ENCODE assay signal across 19 mouse cellular contexts in the genomic region with DNA sequence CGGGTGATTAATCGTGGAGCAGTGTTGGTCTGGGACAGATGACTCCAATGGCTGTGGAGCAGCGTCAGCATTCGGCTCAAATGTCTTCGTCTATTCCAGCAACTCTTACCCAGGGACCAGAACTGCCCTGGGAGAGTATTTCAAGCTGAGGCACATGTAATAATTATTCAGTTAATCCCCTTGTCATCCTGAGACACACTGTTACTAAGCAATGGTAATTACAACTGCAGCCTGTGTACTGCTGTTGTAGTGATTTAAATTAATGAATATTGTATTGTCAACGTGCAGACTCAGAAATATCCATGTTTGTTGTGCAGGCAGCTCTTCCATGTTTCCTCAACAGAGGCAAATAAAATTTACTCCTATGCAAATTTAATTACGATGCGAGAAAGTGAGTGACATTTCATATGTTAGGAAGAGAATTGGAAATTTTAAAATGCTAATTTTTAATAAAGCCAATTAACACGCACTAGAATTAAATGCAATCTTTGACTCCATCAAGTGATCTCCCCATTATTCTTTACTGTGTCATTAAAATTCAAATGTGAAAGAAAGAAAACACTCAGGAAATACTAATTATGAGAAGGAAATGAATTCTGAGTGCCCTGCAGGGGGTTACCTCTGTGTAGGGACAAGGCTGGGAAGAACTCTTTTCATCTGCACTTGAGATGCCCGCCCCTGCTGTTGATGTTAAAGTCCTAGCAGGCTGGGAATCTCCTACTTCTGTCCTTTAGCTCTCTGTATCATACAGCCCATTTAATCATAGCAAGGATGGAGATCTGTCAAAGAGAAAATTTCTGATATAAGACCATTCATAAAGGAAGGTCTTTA.
DNase-seq lines count a peak whose midpoint lies in the region; ATAC-seq and TF ChIP-seq lines count a peak whose summit lies in the region.
"Had no signal": no experiment of that assay in that cellular context is flagged by ENCODE, and none has a peak within 500 bp of the region (broad histone marks: within the 10 kb centered on the region; RNA-seq: fewer than 3 reads in every experiment).

No protein-coding gene starts in this region.

- H3K9me3 ChIP-seq in midbrain, embryonic 11.5 days (ENCODE audit: control insufficient read depth, low read length) = no peaks in the 10 kb centered on the region
- H3K9me3 ChIP-seq in midbrain, embryonic 10.5 days (replicated peaks) = no peaks in the 10 kb centered on the region
- H3K9me3 ChIP-seq in forebrain, postnatal 0 days (ENCODE audit: low read length) = no peaks in the 10 kb centered on the region
- H3K9me3 ChIP-seq in midbrain, embryonic 12.5 days = no peaks in the 10 kb centered on the region
- H3K9me3 ChIP-seq in neural tube, embryonic 14.5 days (ENCODE audit: control insufficient read depth, low read length) = no peaks in the 10 kb centered on the region
- H3K9me3 ChIP-seq: embryonic facial prominence, embryonic 10.5 days; heart, embryonic 15.5 days; limb, embryonic 13.5 days; liver, embryonic 13.5 days had no signal

- no peak overlapping the region for H3K27ac ChIP-seq in midbrain, embryonic 11.5 days (ENCODE audit: low read depth, low read length)
- no peak overlapping the region for H3K27ac ChIP-seq in midbrain, embryonic 10.5 days (replicated peaks)
- no peak overlapping the region for H3K27ac ChIP-seq in forebrain, postnatal 0 days (ENCODE audit: low read depth, low read length)
- H3K27ac ChIP-seq in midbrain, embryonic 12.5 days (replicated peaks) = peak overlapping the region; percentile 25; the same call in 1 of the 2 replicates
- peak overlapping the region; percentile 4; the same call in 1 of the 2 replicates for H3K27ac ChIP-seq in neural tube, embryonic 14.5 days (ENCODE audit: low read depth, low read length)
- H3K27ac ChIP-seq: embryonic facial prominence, embryonic 10.5 days; heart, embryonic 15.5 days; limb, embryonic 13.5 days; liver, embryonic 13.5 days had no signal

- TF ChIP-seq CTCF in forebrain, postnatal 0 days (IDR thresholded peaks at IDR 0.05; ENCODE audit: low read depth) = no peak

- H3K4me2 ChIP-seq in midbrain, embryonic 11.5 days = no peak overlapping the region
- no peak overlapping the region for H3K4me2 ChIP-seq in forebrain, postnatal 0 days (ENCODE audit: low read depth)
- no peak overlapping the region for H3K4me2 ChIP-seq in midbrain, embryonic 12.5 days (replicated peaks)
- no peak overlapping the region for H3K4me2 ChIP-seq in neural tube, embryonic 14.5 days (ENCODE audit: low read depth, low read length)
- H3K4me2 ChIP-seq: heart, embryonic 15.5 days; limb, embryonic 13.5 days; liver, embryonic 13.5 days; lung, embryonic 14.5 days had no signal

- no peaks in the 10 kb centered on the region for H3K27me3 ChIP-seq in midbrain, embryonic 11.5 days (ENCODE audit: control insufficient read depth, insufficient read depth, low read length)
- H3K27me3 ChIP-seq in midbrain, embryonic 10.5 days (ENCODE audit: low read depth, poor library complexity, severe bottlenecking) = no peaks in the 10 kb centered on the region
- no peaks in the 10 kb centered on the region for H3K27me3 ChIP-seq in forebrain, postnatal 0 days (ENCODE audit: insufficient read depth, low read length)
- no peaks in the 10 kb centered on the region for H3K27me3 ChIP-seq in midbrain, embryonic 12.5 days
- no peaks in the 10 kb centered on the region for H3K27me3 ChIP-seq in neural tube, embryonic 14.5 days (ENCODE audit: control insufficient read depth, insufficient read depth, low read length)
- H3K27me3 ChIP-seq: heart, embryonic 15.5 days; liver, embryonic 13.5 days had no signal

- no peaks in the 10 kb centered on the region for H3K4me1 ChIP-seq in midbrain, embryonic 11.5 days (ENCODE audit: control insufficient read depth, insufficient read depth, low read length)
- no peaks in the 10 kb centered on the region for H3K4me1 ChIP-seq in midbrain, embryonic 10.5 days
- 0 out of 2 replicates have a peak, but pooled peaks cover 6% of the 10 kb centered on the region for H3K4me1 ChIP-seq in forebrain, postnatal 0 days (ENCODE audit: insufficient read depth)
- H3K4me1 ChIP-seq in midbrain, embryonic 12.5 days = peaks cover 8% of the 10 kb centered on the region; the same call in 1 of the 2 replicates
- no peaks in the 10 kb centered on the region for H3K4me1 ChIP-seq in neural tube, embryonic 14.5 days (ENCODE audit: control insufficient read depth, insufficient read depth, low read length)
- H3K4me1 ChIP-seq: embryonic facial prominence, embryonic 10.5 days; heart, embryonic 15.5 days; limb, embryonic 13.5 days; liver, embryonic 13.5 days had no signal

- H3K9ac ChIP-seq in midbrain, embryonic 11.5 days (ENCODE audit: low read length) = no peak overlapping the region
- no peak overlapping the region for H3K9ac ChIP-seq in forebrain, postnatal 0 days
- H3K9ac ChIP-seq in midbrain, embryonic 12.5 days (replicated peaks) = no peak overlapping the region
- H3K9ac ChIP-seq in neural tube, embryonic 14.5 days (replicated peaks; ENCODE audit: low read depth, low read length) = no peak overlapping the region
- H3K9ac ChIP-seq: heart, embryonic 15.5 days; limb, embryonic 13.5 days; liver, embryonic 13.5 days; lung, embryonic 14.5 days had no signal

- 69% methylated on average over 10 of the region's 10 CpGs for WGBS in midbrain, embryonic 11.5 days
- 77% methylated on average over 10 of the region's 10 CpGs for WGBS in midbrain, embryonic 10.5 days
- 21% methylated on average over 10 of the region's 10 CpGs for WGBS in forebrain, postnatal 0 days
- WGBS in midbrain, embryonic 12.5 days = 56% methylated on average over 10 of the region's 10 CpGs
- 47% methylated on average over 10 of the region's 10 CpGs for WGBS in neural tube, embryonic 14.5 days

- no peak for DNase-seq in midbrain, embryonic 11.5 days (ENCODE audit: low spot score, missing footprints)
- no peak for DNase-seq in midbrain, embryonic 10.5 days (ENCODE audit: low spot score)
- no peak for DNase-seq in forebrain, postnatal 0 days
- DNase-seq in adrenal gland, adult 2 months = no peak
- no peak for DNase-seq in adrenal gland, postnatal 4 days (ENCODE audit: low spot score in 2 of 2)
- no peak for DNase-seq in urinary bladder, postnatal 4 days (ENCODE audit: low spot score in 2 of 2)
- DNase-seq: cerebellum, adult 8-10 months; heart, adult 18-20 months; heart, postnatal 4 days; liver, embryonic 13.5 days; lung, embryonic 14.5 days; lung, postnatal 4 days had no signal

- no peaks in the 10 kb centered on the region for H3K36me3 ChIP-seq in midbrain, embryonic 11.5 days (ENCODE audit: control insufficient read depth, insufficient read depth, low read length)
- no peaks in the 10 kb centered on the region for H3K36me3 ChIP-seq in midbrain, embryonic 10.5 days
- H3K36me3 ChIP-seq in forebrain, postnatal 0 days (ENCODE audit: insufficient read depth) = no peaks in the 10 kb centered on the region
- no peaks in the 10 kb centered on the region for H3K36me3 ChIP-seq in midbrain, embryonic 12.5 days
- H3K36me3 ChIP-seq in neural tube, embryonic 14.5 days (ENCODE audit: control insufficient read depth, insufficient read depth, low read length) = no peaks in the 10 kb centered on the region
- H3K36me3 ChIP-seq: embryonic facial prominence, embryonic 10.5 days; G1E; heart, embryonic 15.5 days; limb, embryonic 13.5 days; liver, embryonic 13.5 days had no signal

- ATAC-seq in midbrain, embryonic 11.5 days (ENCODE audit: low FRiP score) = peak; percentile 72
- ATAC-seq in forebrain, postnatal 0 days = peak; percentile 81; the same call in 1 of the 2 replicates
- ATAC-seq in midbrain, embryonic 12.5 days (ENCODE audit: low FRiP score, low read depth) = peak; percentile 82
- peak; percentile 87 for ATAC-seq in neural tube, embryonic 14.5 days (ENCODE audit: low read depth)
- ATAC-seq: intestine, embryonic 16.5 days had no signal

- H3K4me3 ChIP-seq in midbrain, embryonic 11.5 days (ENCODE audit: low read depth, low read length) = no peak overlapping the region
- H3K4me3 ChIP-seq in midbrain, embryonic 10.5 days = no peak overlapping the region
- H3K4me3 ChIP-seq in forebrain, postnatal 0 days (ENCODE audit: low read depth, low read length) = no peak overlapping the region
- no peak overlapping the region for H3K4me3 ChIP-seq in midbrain, embryonic 12.5 days
- H3K4me3 ChIP-seq in neural tube, embryonic 14.5 days (ENCODE audit: low read depth, low read length) = no peak overlapping the region
- H3K4me3 ChIP-seq: embryonic facial prominence, embryonic 10.5 days; heart, embryonic 15.5 days; limb, embryonic 13.5 days; liver, embryonic 13.5 days had no signal

Comparison
In these comparisons a context has a peak if more than half of its experiments do, and no peak if none do; other contexts are left out.
1. H3K27ac ChIP-seq: peak in midbrain, embryonic 12.5 days (single experiment) and neural tube, embryonic 14.5 days (single experiment); none in midbrain, embryonic 11.5 days (single experiment), midbrain, embryonic 10.5 days (single experiment) and forebrain, postnatal 0 days (single experiment).
2. Peak in every context shown above with its lines, with median percentiles within 50 percentile points of each other: ATAC-seq.